Mouse (Mus musculus) c-Kit-positive CD71-positive TER-119-negative erythroid progenitor cells, embryonic 14.5 days (primary cell): ENCODE data around the gene Fam206a.

Source experiments
- DNase-seq: peaks from one replicate; pipeline ENCODE4 v3.0.0-alpha.2; 2013; ENCODE audit warnings: low read depth

Fam206a gene

GRCm38 (mm10) chr4:56801907-56802668, at the start of gene Fam206a, which contains the start of gene Elp1:
TSS of gene Fam206a (plus strand) at chr4:56802345.
TSS of gene Elp1 (minus strand) at chr4:56802331.
- DNase-seq, result peak; percentile 80

- DNase-seq, result no peak
These were observed 46.1 kb upstream of the Fam206a start for GRCm38 (mm10) chr4:56756021-56756420.

GRCm38 (mm10) chr4:56756966-56757600, 45.1 kb upstream of the Fam206a start:
- DNase-seq, result no peak

GRCm38 (mm10) chr4:56757693-56758092, 44.5 kb upstream of the Fam206a start:
- DNase-seq, result no peak

DNA sequence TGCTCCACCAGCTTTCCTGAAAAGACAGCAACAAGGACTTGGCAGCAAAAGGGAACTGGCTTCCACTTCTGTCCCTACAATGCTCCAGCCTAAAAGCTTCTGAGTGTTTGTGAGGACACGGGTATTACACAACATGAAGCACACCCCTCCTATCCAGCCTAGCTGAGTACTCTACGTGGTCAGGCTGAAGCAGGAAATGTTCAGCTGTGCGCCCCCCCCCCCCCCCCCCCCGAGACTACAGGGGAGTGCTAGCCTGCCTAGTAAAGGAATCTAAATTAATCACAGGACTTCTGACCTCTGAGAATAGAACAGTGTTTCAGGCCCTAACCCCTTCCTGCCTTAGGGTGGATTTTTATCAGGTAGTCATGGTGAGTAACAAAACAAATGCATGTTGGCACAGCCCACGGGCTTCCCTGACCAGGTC, 34.3 kb upstream of the Fam206a start:
- DNase-seq, result no peak

DNA sequence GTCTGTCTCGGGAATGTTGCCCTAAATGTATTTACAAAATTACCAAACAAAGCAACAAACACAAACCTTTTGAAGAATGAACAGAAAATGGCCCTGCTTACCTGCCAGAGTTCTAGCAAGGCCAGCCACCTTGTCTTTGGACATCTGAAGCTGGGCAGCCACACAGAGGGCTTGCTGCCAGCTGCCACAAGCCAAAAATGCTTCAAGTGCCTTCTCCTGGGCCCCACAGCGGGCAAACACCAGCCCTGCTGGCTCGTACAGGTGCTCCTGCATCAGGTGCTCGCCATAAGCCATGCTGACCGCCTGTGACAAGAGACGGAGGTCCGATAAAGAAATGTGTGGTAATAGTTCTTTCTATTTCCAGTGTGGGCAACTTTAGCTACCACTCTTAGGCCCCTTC, 33.2 kb upstream of the Fam206a start:
- no peak for DNase-seq

- no peak for DNase-seq
These were observed 31.1 kb upstream of the Fam206a start for GRCm38 (mm10) chr4:56771065-56771464.

DNA sequence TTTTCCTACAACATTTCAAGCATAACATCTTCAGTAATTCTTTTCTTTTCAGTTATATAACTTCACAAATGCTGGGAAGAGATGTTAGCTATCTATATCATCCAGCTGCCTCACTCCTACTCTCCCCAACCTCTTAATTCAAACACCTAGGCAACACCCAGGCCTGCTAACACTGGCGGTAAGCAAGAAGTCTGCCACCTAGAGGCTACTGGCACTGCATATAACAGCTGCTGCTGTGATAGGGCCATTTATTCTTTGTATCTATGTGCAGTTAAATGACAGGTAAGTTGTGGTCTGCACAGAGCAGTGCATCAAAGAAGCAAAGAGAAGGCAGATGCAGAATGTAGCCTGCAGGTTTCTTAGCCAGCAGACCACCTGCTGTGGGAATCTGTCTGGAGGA, 10.8 kb upstream of the Fam206a start:
- DNase-seq, result no peak

DNA sequence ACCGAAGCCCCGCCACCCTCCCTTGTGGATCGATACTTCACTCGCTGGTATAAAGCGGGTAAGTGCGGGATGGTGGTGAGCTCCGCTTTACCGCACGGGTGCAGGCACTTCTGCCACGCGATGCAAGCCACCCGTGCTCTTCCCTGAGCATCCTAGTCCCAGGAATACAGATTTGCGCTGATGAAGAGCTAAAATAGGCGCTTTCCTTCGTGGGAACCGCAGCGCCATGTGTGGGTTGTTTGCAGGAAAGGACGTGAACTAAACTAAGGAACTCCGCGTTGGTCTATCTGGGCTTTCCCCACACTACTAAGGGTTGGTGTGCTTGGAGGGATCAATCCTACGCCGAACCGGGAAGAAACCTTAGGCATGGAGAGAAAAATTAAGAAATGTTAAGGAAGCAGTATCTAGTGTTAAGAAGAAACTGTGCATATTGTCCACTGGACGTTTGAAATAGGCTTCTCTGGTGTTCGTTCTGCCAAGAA, 565 bp downstream of the Fam206a start:
- DNase-seq, result no peak

GRCm38 (mm10) chr4:56809050-56809449, 6.9 kb downstream of the Fam206a start:
- no peak for DNase-seq

DNA sequence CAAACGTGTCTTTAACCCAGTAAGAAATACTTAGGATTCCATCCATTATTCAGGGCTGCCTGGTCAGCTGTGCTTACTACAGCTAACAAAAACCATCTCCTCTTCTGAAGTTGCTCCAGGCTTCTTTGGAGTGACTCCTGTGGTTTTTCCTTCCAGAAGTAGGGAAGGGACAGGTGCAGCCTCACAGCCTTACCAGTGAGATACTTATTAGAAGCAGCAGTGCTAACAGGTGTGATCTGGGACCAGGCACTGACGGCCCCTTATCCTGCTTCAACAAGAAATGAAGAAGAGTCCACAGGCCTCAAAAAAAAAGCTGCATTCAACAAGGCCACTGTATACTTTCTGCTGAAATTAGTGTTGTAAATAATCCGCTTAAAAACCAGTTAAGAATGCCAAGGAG, 9.5 kb downstream of the Fam206a start:
- no peak for DNase-seq

- no peak for DNase-seq
These were observed 10.0 kb downstream of the Fam206a start for GRCm38 (mm10) chr4:56812096-56812495.

- DNase-seq, result no peak
These were observed 13.0 kb downstream of the Fam206a start for GRCm38 (mm10) chr4:56815131-56815530.

- peak; percentile 22 for DNase-seq
These were observed 17.9 kb downstream of the Fam206a start for GRCm38 (mm10) chr4:56820017-56820550.

DNA sequence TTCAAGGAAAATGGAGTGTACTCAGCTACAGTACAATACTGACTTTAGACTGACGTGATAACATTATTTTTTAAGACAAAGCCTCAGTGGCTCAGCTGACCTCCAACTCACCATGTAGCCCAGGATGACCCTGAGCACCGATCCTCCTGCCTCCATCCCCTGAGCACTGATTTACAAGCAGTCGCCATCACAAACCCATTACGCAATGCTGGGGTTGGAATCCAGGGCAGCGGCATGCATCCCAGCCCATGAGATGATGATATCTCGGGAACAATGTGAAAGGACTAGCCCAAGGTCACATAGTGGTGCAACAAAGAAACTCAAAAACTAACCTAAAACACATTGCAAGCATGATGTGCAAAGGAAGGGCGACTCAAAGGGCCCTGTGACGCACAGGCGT, 22.1 kb downstream of the Fam206a start:
- no peak for DNase-seq

GRCm38 (mm10) chr4:56828932-56829331, 26.8 kb downstream of the Fam206a start:
- no peak for DNase-seq

DNA sequence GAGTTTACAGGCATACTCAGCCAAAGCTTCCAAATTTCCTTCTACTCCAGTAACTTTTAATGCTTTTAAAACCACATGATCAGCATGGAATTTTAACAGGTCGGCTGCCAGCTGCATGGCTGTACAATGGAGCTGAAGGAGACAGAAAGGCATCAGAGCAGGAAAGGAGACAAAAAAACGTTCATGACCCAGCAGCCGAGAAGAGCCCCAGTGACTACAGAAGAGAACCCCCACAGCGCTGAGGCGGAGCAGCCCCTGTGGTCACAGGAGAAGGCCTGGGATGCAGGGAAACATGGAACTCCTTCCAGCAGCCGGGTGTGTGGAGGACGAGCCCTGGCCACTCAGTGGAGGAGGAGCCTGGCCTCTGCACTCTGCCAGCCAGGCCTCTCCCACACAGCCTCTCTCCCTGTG, 27.4 kb downstream of the Fam206a start:
- DNase-seq, result no peak

DNA sequence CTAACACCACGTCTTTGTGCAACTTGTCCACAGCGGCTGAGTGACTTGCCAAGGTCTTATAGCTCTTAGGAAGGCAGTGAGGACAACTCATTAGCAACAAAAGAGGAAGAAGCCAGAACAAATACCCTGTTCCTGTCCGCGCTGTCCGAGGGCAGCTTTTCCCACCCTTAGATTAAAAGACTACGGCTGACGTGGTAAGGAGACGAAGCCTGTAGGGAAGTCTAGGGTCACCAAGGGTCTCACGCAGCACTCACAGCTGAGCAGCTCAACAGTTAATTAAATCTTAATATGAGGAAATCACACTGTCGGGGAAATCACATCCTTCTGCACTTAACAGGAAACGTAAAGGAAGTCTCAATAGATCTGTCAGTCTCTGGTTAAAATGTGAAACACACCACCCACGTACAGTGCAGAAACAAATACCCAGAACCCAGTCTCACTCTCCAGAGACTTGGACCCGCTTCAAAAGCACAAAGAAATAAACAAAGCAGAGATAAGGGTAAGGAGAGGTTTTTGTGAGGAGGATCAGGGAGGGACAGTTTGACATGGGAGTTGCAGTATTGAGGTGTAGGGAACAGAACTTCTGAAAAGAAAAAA, 29.0 kb downstream of the Fam206a start:
- DNase-seq, result no peak

- no peak for DNase-seq
These were observed 29.9 kb downstream of the Fam206a start for GRCm38 (mm10) chr4:56831998-56832397.

DNA sequence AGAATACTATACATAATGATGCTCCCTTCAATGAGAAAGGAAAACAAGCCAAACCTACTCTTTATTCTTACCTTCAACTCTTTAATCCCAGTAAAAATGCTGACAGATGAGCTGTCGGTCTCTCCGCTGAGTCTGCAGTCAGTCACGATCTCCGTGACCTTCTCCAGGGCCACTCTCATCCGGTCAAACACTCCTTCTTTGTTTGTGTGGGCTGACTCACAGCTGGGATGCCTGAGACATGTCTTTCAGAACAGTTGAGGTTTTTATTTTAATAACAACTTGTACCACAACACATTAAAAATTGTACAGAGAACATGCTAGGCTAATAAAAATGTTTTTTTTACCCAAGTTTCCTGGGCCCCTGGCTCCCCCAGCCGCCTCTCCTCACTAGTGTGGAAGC, 35.5 kb downstream of the Fam206a start:
- no peak for DNase-seq

DNA sequence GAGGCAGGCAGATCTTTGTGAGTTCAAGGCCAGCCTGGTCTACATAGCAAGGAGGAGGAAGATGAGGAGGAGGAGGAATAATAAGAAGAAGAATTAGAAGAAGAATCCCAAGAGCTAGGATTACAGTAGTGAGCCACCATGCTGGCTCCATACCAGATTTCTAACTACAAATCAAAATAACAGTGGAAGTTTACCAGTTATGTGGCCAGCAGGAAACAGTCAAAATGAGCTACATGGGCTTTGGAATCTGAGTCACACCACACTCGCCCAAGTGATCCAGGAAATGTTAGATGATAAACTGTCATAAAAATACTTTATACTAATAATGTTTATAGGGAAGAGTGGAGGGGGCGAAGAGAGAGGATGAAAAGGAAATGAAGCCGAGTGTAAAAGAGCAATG, 38.2 kb downstream of the Fam206a start:
- DNase-seq, result no peak

- no peak for DNase-seq
These were observed 40.4 kb downstream of the Fam206a start for GRCm38 (mm10) chr4:56842501-56842900.

DNA sequence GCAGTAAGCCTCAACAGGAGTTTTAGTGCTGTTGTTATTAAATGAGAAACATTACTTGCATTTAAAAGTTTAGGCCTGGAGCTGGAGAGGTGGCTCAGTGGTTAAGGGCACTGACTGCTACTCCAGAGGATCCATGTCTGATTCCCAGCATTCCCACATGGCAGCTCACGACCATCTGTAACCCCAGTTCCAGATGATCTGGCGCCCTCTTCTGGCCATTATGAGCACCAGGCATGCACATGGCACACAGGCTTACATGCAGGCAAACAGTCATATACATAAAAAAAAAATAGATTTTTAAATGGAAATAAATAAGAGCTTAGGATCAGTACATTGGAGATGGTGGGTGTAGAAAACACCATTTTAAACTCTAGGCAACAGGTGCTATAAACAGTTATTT, 41.8 kb downstream of the Fam206a start:
- DNase-seq, result no peak
